Comparison of ENCODE assay signal across 20 mouse cellular contexts in the genomic region with DNA sequence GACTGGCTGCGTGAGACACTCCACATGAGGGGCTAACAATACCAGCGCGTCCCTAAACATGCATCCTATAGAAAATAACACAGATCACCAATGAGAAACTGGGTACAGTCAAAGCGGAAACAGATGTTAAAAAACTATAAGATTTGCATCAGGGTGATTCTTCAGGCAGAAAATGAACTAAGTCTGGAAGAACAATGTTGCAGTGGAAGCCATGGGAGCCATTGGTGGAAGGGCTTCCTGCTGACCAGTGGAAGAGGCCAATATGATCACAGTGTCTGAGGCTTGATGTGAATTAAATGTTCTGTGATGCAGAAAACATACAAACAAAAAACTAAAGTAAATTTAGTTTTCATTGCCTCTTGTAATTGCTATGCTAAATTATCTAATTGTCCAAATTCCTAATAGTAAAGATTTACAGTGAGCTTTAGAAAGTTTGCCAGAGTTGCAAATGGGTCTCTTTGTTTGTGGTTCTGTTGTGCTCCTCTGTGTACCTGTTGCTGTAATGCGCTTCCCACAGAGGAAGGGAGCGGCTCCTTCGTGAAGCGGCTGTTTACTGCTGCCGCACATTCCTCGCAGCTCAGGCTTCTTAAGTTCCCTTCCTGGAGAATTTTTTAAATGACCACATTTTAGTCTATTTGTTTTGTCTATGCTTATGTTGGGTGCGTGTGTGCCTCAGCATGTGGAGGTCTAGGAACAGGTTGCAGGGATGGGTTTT. TPM values are rescaled to one million over a fixed set of nuclear protein-coding genes. Genes with fewer than 3 reads are reported as not detected.
A peak's percentile ranks its signal among the peaks of the same experiment; 100 is the strongest.
DNase-seq lines count a peak whose midpoint lies in the region; ATAC-seq lines count a peak whose summit lies in the region.
"Had no signal": no experiment of that assay in that cellular context is flagged by ENCODE, and none has a peak within 500 bp of the region (broad histone marks: within the 10 kb centered on the region; RNA-seq: fewer than 3 reads in every experiment).

No protein-coding gene starts in this region.

- DNase-seq in forebrain, embryonic 10.5 days (ENCODE audit: extremely low spot score, low spot score): no peak
- no peak for DNase-seq in neural tube, embryonic 10.5 days (ENCODE audit: extremely low spot score, low spot score)
- no peak for DNase-seq in layer of hippocampus, postnatal 14 days (ENCODE audit: low spot score in 2 of 2)
- no peak for DNase-seq in retina, postnatal 1 day
- no peak for DNase-seq in embryo, embryonic 11 days
- DNase-seq: adrenal gland, postnatal 14 days; cerebellum, adult 18-20 months; cerebellum, postnatal 10 days; gastrocnemius, postnatal 10 days; heart, adult 18-20 months; heart, postnatal 14 days; kidney, adult 11 months had no signal

- peaks cover 4% of the 10 kb centered on the region for H3K9me3 ChIP-seq in forebrain, embryonic 10.5 days
- H3K9me3 ChIP-seq in forebrain, embryonic 16.5 days (ENCODE audit: control insufficient read depth, low read length): no peaks in the 10 kb centered on the region
- no peaks in the 10 kb centered on the region for H3K9me3 ChIP-seq in neural tube, embryonic 13.5 days
- H3K9me3 ChIP-seq in forebrain, embryonic 12.5 days: peaks cover 3% of the 10 kb centered on the region; the same call in 1 of the 2 replicates
- H3K9me3 ChIP-seq: embryonic facial prominence, embryonic 12.5 days; heart, embryonic 15.5 days; hindbrain, embryonic 13.5 days had no signal

- ATAC-seq in forebrain, embryonic 16.5 days: no peak
- 0 out of 2 replicates have a peak, but pooled peaks have one; percentile 25 for ATAC-seq in neural tube, embryonic 13.5 days (ENCODE audit: low read depth)
- ATAC-seq in forebrain, embryonic 12.5 days (ENCODE audit: low FRiP score): no peak
- ATAC-seq: hindbrain, postnatal 0 days had no signal

- no peaks in the 10 kb centered on the region for H3K27me3 ChIP-seq in forebrain, embryonic 10.5 days (ENCODE audit: poor library complexity, severe bottlenecking)
- no peaks in the 10 kb centered on the region for H3K27me3 ChIP-seq in forebrain, embryonic 16.5 days (replicated peaks; ENCODE audit: control insufficient read depth, insufficient read depth, low read length)
- H3K27me3 ChIP-seq in neural tube, embryonic 13.5 days: no peaks in the 10 kb centered on the region
- H3K27me3 ChIP-seq in forebrain, embryonic 12.5 days: no peaks in the 10 kb centered on the region
- H3K27me3 ChIP-seq: embryonic facial prominence, embryonic 12.5 days; heart, embryonic 15.5 days; hindbrain, embryonic 13.5 days had no signal

- no peak overlapping the region for H3K4me3 ChIP-seq in forebrain, embryonic 10.5 days
- no peak overlapping the region for H3K4me3 ChIP-seq in forebrain, embryonic 16.5 days (replicated peaks; ENCODE audit: low read length)
- no peak overlapping the region for H3K4me3 ChIP-seq in neural tube, embryonic 13.5 days
- H3K4me3 ChIP-seq in forebrain, embryonic 12.5 days (replicated peaks): no peak overlapping the region
- H3K4me3 ChIP-seq: embryonic facial prominence, embryonic 12.5 days; heart, embryonic 15.5 days; hindbrain, embryonic 13.5 days had no signal

- H3K9ac ChIP-seq in forebrain, embryonic 16.5 days (replicated peaks; ENCODE audit: low read depth, low read length): no peak overlapping the region
- H3K9ac ChIP-seq in neural tube, embryonic 13.5 days: no peak overlapping the region
- H3K9ac ChIP-seq in forebrain, embryonic 12.5 days: no peak overlapping the region
- H3K9ac ChIP-seq: embryonic facial prominence, embryonic 12.5 days; heart, embryonic 15.5 days; hindbrain, embryonic 13.5 days had no signal

- no peak overlapping the region for H3K4me2 ChIP-seq in forebrain, embryonic 16.5 days (ENCODE audit: low read length)
- H3K4me2 ChIP-seq in neural tube, embryonic 13.5 days: no peak overlapping the region
- H3K4me2 ChIP-seq in forebrain, embryonic 12.5 days: no peak overlapping the region; the same call in 1 of the 2 replicates
- H3K4me2 ChIP-seq: embryonic facial prominence, embryonic 12.5 days; heart, embryonic 11.5 days; heart, embryonic 15.5 days; hindbrain, embryonic 13.5 days had no signal

- peak overlapping the region; percentile 86 for H3K27ac ChIP-seq in forebrain, embryonic 10.5 days
- no peak overlapping the region for H3K27ac ChIP-seq in forebrain, embryonic 16.5 days (ENCODE audit: low read length)
- no peak overlapping the region for H3K27ac ChIP-seq in neural tube, embryonic 13.5 days (replicated peaks)
- peak overlapping the region; percentile 86 for H3K27ac ChIP-seq in forebrain, embryonic 12.5 days
- H3K27ac ChIP-seq: embryonic facial prominence, embryonic 12.5 days; heart, embryonic 15.5 days; hindbrain, embryonic 13.5 days; hindbrain, postnatal 0 days had no signal

- peaks cover 54% of the 10 kb centered on the region for H3K4me1 ChIP-seq in forebrain, embryonic 10.5 days
- H3K4me1 ChIP-seq in forebrain, embryonic 16.5 days (replicated peaks; ENCODE audit: control insufficient read depth, insufficient read depth, low read length): peaks cover 13% of the 10 kb centered on the region
- peaks cover 13% of the 10 kb centered on the region for H3K4me1 ChIP-seq in neural tube, embryonic 13.5 days (replicated peaks)
- H3K4me1 ChIP-seq in forebrain, embryonic 12.5 days: peaks cover 37% of the 10 kb centered on the region

- WGBS in forebrain, embryonic 10.5 days: 67% methylated on average over 11 of the region's 11 CpGs
- 48% methylated on average over 11 of the region's 11 CpGs for WGBS in forebrain, embryonic 16.5 days
- WGBS in neural tube, embryonic 13.5 days: 67% methylated on average over 11 of the region's 11 CpGs
- 57% methylated on average over 11 of the region's 11 CpGs for WGBS in forebrain, embryonic 12.5 days

- peaks cover 24% of the 10 kb centered on the region for H3K36me3 ChIP-seq in forebrain, embryonic 10.5 days (replicated peaks)
- H3K36me3 ChIP-seq in forebrain, embryonic 16.5 days (ENCODE audit: control insufficient read depth, insufficient read depth): no peaks in the 10 kb centered on the region
- H3K36me3 ChIP-seq in neural tube, embryonic 13.5 days: 0 out of 2 replicates have a peak, but pooled peaks cover 6% of the 10 kb centered on the region
- H3K36me3 ChIP-seq in forebrain, embryonic 12.5 days (replicated peaks): peaks cover 8% of the 10 kb centered on the region

RNA-seq across cellular contexts. Expression of gene Psmd6, which starts 58.1 kb away (rescaled TPM):
- 294 and 295 TPM in 2 replicates for polyA plus RNA-seq in forebrain, embryonic 10.5 days (2016; fragmentation: Nextera tagmentation; extraction: Ambion mirVana)
- 275 and 281 TPM in 2 replicates for polyA plus RNA-seq in forebrain, embryonic 16.5 days (2015; fragmentation: Nextera tagmentation; extraction: Ambion mirVana)
- polyA plus RNA-seq in neural tube, embryonic 13.5 days (2015; fragmentation: Nextera tagmentation; extraction: Ambion mirVana): 288 and 313 TPM in 2 replicates
- polyA plus RNA-seq in forebrain, embryonic 12.5 days (2016; fragmentation: Nextera tagmentation; extraction: Ambion mirVana): 292 TPM in 2 replicates
- 100 to 1,000 TPM; 130 to 132 TPM for total RNA-seq in layer of hippocampus, postnatal 14 days (2021)

Comparison
In these comparisons a context has a peak if more than half of its experiments do, and no peak if none do; other contexts are left out.
1. H3K27ac ChIP-seq: peak in forebrain, embryonic 10.5 days (single experiment) and forebrain, embryonic 12.5 days (single experiment); none in forebrain, embryonic 16.5 days (single experiment) and neural tube, embryonic 13.5 days (single experiment).